Mouse (Mus musculus) MEL (cell line): ENCODE data around the gene Rnase2b.

Experiments
- CHD1 ChIP-seq: IDR thresholded peaks from 2 replicates; pipeline ENCODE4 v1.6.1; 2012; ENCODE audit warnings: low read depth, mild to moderate bottlenecking, inconsistent platforms, low read length, improper control_type of control experiment
- CTCF ChIP-seq, 3 experiments: IDR thresholded peaks in 2 of 3; conservative IDR thresholded peaks in 1 of 3; 2 replicates each; pipeline ENCODE4 v1.5.1; 2011 to 2012; ENCODE audit warnings: low read length in 3 of 3, low read depth in 2 of 3, mild to moderate bottlenecking in 2 of 3, improper control_type of control experiment in 1 of 3, inconsistent platforms in 1 of 3, mixed read lengths in 1 of 3, moderate library complexity in 1 of 3; ENCODE audit not compliant: control insufficient read depth in 1 of 3, insufficient read depth in 1 of 3, poor library complexity in 1 of 3, severe bottlenecking in 1 of 3
- EP300 ChIP-seq, 2 experiments: IDR thresholded peaks; 2 replicates each; pipeline ENCODE4 v1.6.1; 2011; ENCODE audit warnings: improper control_type of control experiment in 2 of 2, low read length in 2 of 2, low read depth in 1 of 2, mild to moderate bottlenecking in 1 of 2
- ETS1 ChIP-seq: IDR thresholded peaks from 2 replicates; pipeline ENCODE4 v1.6.1; 2012; ENCODE audit warnings: low read depth, mild to moderate bottlenecking, inconsistent platforms, low read length, improper control_type of control experiment, moderate library complexity
- GATA1 ChIP-seq: IDR thresholded peaks from 2 replicates; pipeline ENCODE4 v1.6.1; 2011; ENCODE audit warnings: low read depth, low read length, improper control_type of control experiment
- HCFC1 ChIP-seq: IDR thresholded peaks from 2 replicates; pipeline ENCODE4 v1.6.1; 2012; ENCODE audit warnings: low read depth, mild to moderate bottlenecking, inconsistent platforms, low read length, improper control_type of control experiment, moderate library complexity
- MYC ChIP-seq: IDR thresholded peaks from 2 replicates; pipeline ENCODE4 v1.6.1; 2011; ENCODE audit warnings: low read depth, mild to moderate bottlenecking, low read length, improper control_type of control experiment, moderate library complexity
- NRF1 ChIP-seq: IDR thresholded peaks from 2 replicates; pipeline ENCODE4 v1.6.1; 2014; ENCODE audit warnings: low read depth, mild to moderate bottlenecking, inconsistent platforms, low read length, improper control_type of control experiment, moderate library complexity; ENCODE audit not compliant: poor library complexity, insufficient read depth, severe bottlenecking
- POLR2A ChIP-seq, 2 experiments: IDR thresholded peaks; 2 replicates each; pipeline ENCODE4 v1.6.1; 2011 to 2012; ENCODE audit warnings: low read length in 2 of 2, mild to moderate bottlenecking in 2 of 2, control low read depth in 1 of 2, improper control_type of control experiment in 1 of 2, low read depth in 1 of 2, moderate library complexity in 1 of 2; ENCODE audit not compliant: control insufficient read depth in 1 of 2, insufficient read depth in 1 of 2, poor library complexity in 1 of 2
- POLR2AphosphoS2 ChIP-seq: IDR thresholded peaks from 2 replicates; pipeline ENCODE4 v1.6.1; 2011; ENCODE audit warnings: low read length, improper control_type of control experiment
- POLR2AphosphoS5 ChIP-seq: IDR thresholded peaks from 2 replicates; pipeline ENCODE4 v1.6.1; 2012; ENCODE audit warnings: low read depth, borderline replicate concordance, mild to moderate bottlenecking, inconsistent platforms, low read length, moderate library complexity, mixed read lengths
- TBP ChIP-seq: IDR thresholded peaks from 2 replicates; pipeline ENCODE4 v1.8.0; 2011; ENCODE audit warnings: low read depth, low read length, improper control_type of control experiment

- no peak for TF ChIP-seq CTCF (IDR thresholded peaks at IDR 0.05 in 2 of 3, conservative IDR thresholded peaks at IDR 0.05 in 1 of 3; ENCODE audit: control insufficient read depth in 1 of 3, insufficient read depth in 1 of 3, low read depth in 2 of 3, low read length in 3 of 3, poor library complexity in 1 of 3, severe bottlenecking in 1 of 3)
- no peak for TF ChIP-seq POLR2AphosphoS2
- peak in 1 of 2 experiments; percentile 50; a peak in 2 of 4 replicates for TF ChIP-seq EP300 (IDR thresholded peaks at IDR 0.05; ENCODE audit: low read depth in 1 of 2, low read length in 2 of 2)
- no peak for TF ChIP-seq POLR2AphosphoS5
- no peak for TF ChIP-seq NRF1
- peak; percentile 46 for TF ChIP-seq GATA1
- TF ChIP-seq MYC: no peak
- peak in 1 of 2 experiments; percentile 74; a peak in 2 of 4 replicates for TF ChIP-seq POLR2A (IDR thresholded peaks at IDR 0.05; ENCODE audit: control insufficient read depth in 1 of 2, insufficient read depth in 1 of 2, low read depth in 1 of 2, low read length in 2 of 2, poor library complexity in 1 of 2)
- 0 out of 2 replicates have a peak, but pooled peaks have one; percentile 37 for TF ChIP-seq HCFC1
- peak; percentile 53; the same call in 1 of the 2 replicates for TF ChIP-seq ETS1
- peak; percentile 70 for TF ChIP-seq CHD1
- TF ChIP-seq TBP: peak; percentile 89
Measured at GRCm38 (mm10) chr14:51128775-51129623, 33.1 kb upstream of the Rnase2b start.
